Mouse (Mus musculus) liver, embryonic 13.5 days (tissue): ENCODE data around the gene Fsd2. TPM values are rescaled to one million over a fixed set of nuclear protein-coding genes. Genes with fewer than 3 reads are reported as not detected.

Experiments used
- ATAC-seq: fragments of 200-750 bp; cut with Nextera tagmentation; 2 replicates; pipeline ENCODE4 v1.8.0; 2017; ENCODE audit warnings: low read depth, mild to moderate bottlenecking, moderate number of reproducible peaks, moderate library complexity
- DNase-seq: peaks from one replicate; pipeline ENCODE4 v3.0.0; 2022
- H3K27ac ChIP-seq: fragments of 300-500 bp; sonication (generic); 2 replicates; pipeline ENCODE4 v1.5.1; 2015; ENCODE audit warnings: moderate library complexity, mild to moderate bottlenecking, inconsistent platforms
- H3K27me3 ChIP-seq: fragments of 300-500 bp; sonication (generic); 2 replicates; pipeline ENCODE4 v1.6.1; 2015; ENCODE audit warnings: mild to moderate bottlenecking, inconsistent platforms
- H3K36me3 ChIP-seq: fragments of 300-500 bp; sonication (generic); 2 replicates; pipeline ENCODE4 v1.6.1; 2015; ENCODE audit warnings: mild to moderate bottlenecking, inconsistent platforms
- H3K4me1 ChIP-seq: fragments of 300-500 bp; sonication (generic); replicated peaks from 2 replicates; pipeline ENCODE4 v1.6.1; 2015; ENCODE audit warnings: inconsistent platforms
- H3K4me2 ChIP-seq: fragments of 300-500 bp; sonication (generic); 2 replicates; pipeline ENCODE4 v1.6.1; 2015; ENCODE audit warnings: inconsistent platforms, mild to moderate bottlenecking, moderate library complexity
- H3K4me3 ChIP-seq: fragments of 300-500 bp; sonication (generic); replicated peaks from 2 replicates; pipeline ENCODE4 v1.5.1; 2015; ENCODE audit warnings: mild to moderate bottlenecking, inconsistent platforms
- H3K9ac ChIP-seq: fragments of 300-500 bp; sonication (generic); 2 replicates; pipeline ENCODE4 v1.6.1; 2015; ENCODE audit warnings: mild to moderate bottlenecking, inconsistent platforms
- H3K9me3 ChIP-seq: fragments of 300-500 bp; sonication (generic); replicated peaks from 2 replicates; pipeline ENCODE4 v1.6.1; 2016; ENCODE audit warnings: inconsistent platforms
- WGBS: fragments of 180-500 bp; shearing (Covaris S2); methylation state at CpG from one replicate; pipeline ENCODE4 v1.1.7; 2015; ENCODE audit not compliant: insufficient replicate concordance; 5-methylcytosine and 5-hydroxymethylcytosine counted together
- microRNA counts: library from miRNA; unstranded; fragments of <30 nt; microRNA quantifications from one replicate; lab custom pipeline; 2016
- polyA plus RNA-seq: library from polyadenylated mRNA; unstranded; fragments of >200 nt; fragmentation: Nextera tagmentation; extraction: Ambion mirVana; gene quantifications from 2 replicates; pipeline ENCODE4 v1.2.1, GENCODE M21; 2015

The Fsd2 gene
- polyA plus RNA-seq, 1 experiment from 2014 or later = 0.06 TPM

DNA sequence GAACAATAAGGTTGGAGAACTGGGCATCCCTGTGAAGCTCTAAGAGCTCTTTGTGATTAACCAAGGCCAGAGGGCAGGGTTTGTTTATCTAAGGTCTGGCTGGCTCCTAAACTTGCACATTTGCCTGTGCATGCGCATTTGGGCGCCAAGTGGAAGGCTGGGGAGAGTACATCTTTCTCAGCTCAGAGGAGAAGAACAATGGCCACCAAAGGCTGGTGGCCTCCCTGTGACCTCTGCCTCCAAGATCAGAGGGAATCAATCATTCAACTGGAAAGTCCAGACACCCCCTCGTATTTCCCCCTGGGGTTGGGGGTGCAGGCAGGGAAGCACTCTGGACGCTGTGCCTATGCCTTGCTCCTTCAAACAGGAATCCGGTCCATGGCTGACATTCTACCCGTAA is 69.6 kb downstream of the Fsd2 start:
- H3K4me1 ChIP-seq = peaks cover 2% of the 10 kb centered on the region; the same call in 1 of the 2 replicates
- H3K9me3 ChIP-seq = no peaks in the 10 kb centered on the region
- H3K4me3 ChIP-seq = no peak overlapping the region
- 42% methylated on average over 6 of the region's 6 CpGs for WGBS
- peaks cover 42% of the 10 kb centered on the region for H3K27me3 ChIP-seq
- DNase-seq = no peak
- no peak overlapping the region for H3K9ac ChIP-seq
- no peaks in the 10 kb centered on the region for H3K36me3 ChIP-seq
- no peak overlapping the region for H3K4me2 ChIP-seq
- no peak overlapping the region for H3K27ac ChIP-seq
- ATAC-seq = no peak

DNA sequence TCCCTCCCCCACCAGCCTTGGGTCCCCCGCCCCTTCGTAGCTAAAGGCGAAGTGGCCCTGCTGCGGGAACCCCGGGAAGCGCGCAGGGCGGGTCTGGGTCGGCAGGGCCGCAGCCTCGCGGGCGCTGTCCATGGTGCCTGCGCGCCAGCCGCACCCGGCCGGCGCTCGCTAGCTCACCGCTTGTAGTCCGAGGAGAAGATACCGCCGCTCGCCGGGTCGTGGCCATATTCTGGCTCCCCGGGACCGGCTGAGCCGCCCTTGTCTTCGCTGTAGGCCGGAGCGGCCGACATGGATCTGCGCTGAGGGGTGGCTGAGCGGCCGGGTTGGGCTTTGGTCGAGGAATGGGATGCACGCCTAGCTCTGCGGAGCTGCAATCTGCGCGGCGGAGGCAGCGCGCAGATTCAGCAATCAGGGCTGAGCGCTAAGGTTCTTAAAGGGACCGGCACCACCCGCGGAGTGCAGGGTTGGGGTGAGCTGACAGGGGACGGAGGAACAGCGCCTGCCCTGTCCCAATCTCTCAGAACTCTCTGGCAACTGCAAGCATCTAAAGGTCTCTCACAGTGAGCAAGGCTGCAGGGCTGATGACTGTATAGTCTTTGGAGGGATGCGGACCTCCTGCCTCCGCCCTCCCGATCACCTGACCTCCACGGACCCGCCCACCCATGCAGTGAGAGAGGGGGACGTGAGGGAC is 73.3 kb downstream of the Fsd2 start, which contains the start of gene Ap3b2:
Gene Ap3b2, minus strand, starts transcription at position 595 of the 691 bp plus-strand sequence.
- Histone ChIP-seq H3K27me3 (peaks cover 48% of the 10 kb centered on the region), H3K9ac (no peak within 1 kb of the TSS), H3K27ac (no peak within 1 kb of the TSS), H3K36me3 (no peaks in the 10 kb centered on the region), H3K4me2 (peak within 1 kb of the TSS; percentile 59), H3K4me3 (peak within 1 kb of the TSS; percentile 50), H3K9me3 (no peaks in the 10 kb centered on the region), H3K4me1 (peaks cover 2% of the 10 kb centered on the region; the same call in 1 of the 2 replicates)
- ATAC-seq (peak; percentile 50; the same call in 1 of the 2 replicates), DNase-seq (peak; percentile 22)
- under 1% methylated on average over 57 of the region's 57 CpGs for WGBS

GRCm38 (mm10) chr7:81492628-81493027 is 74.1 kb downstream of the Fsd2 start:
- no peak overlapping the region for H3K27ac ChIP-seq
- no peak overlapping the region for H3K4me3 ChIP-seq
- no peak for ATAC-seq
- H3K9ac ChIP-seq = no peak overlapping the region
- no peaks in the 10 kb centered on the region for H3K9me3 ChIP-seq
- H3K36me3 ChIP-seq = no peaks in the 10 kb centered on the region
- 51% methylated on average over 9 of the region's 9 CpGs for WGBS
- H3K4me1 ChIP-seq = peaks cover 2% of the 10 kb centered on the region; the same call in 1 of the 2 replicates
- H3K4me2 ChIP-seq = no peak overlapping the region
- H3K27me3 ChIP-seq = peaks cover 48% of the 10 kb centered on the region
- DNase-seq = no peak

- Histone ChIP-seq H3K36me3 (no peaks in the 10 kb centered on the region), H3K4me2 (no peak overlapping the region), H3K27me3 (peaks cover 34% of the 10 kb centered on the region), H3K4me3 (no peak overlapping the region), H3K27ac (no peak overlapping the region), H3K4me1 (0 out of 2 replicates have a peak, but pooled peaks cover 2% of the 10 kb centered on the region), H3K9ac (no peak overlapping the region), H3K9me3 (no peaks in the 10 kb centered on the region)
- 14% methylated on average over 9 of the region's 9 CpGs for WGBS
- ATAC-seq (no peak), DNase-seq (no peak)
Measured at GRCm38 (mm10) chr7:81489649-81490048, 77.1 kb downstream of the Fsd2 start.

MicroRNA genes within 50 kb of the gene (microRNA counts, 519-probe panel; counts per million panel counts)
- microRNA mmu-miR-1839-3p (lab: Ali Mortazavi, UCI) (114 counts per million), microRNA mmu-miR-1839-5p (lab: Ali Mortazavi, UCI) (3,861 counts per million, percentile 29 among the panel's probes with 10 or more counts)

Other genes starting within 250 kb of the Fsd2 start
- 979 and 995 TPM in 2 replicates for gene Rps17, start 221.7 kb downstream of the Fsd2 start, polyA plus RNA-seq
- 0.15 and 0.20 TPM in 2 replicates for gene Cpeb1, start 111.5 kb downstream of the Fsd2 start, polyA plus RNA-seq
- 0.21 and 0.24 TPM in 2 replicates for gene Ap3b2, start 73.0 kb downstream of the Fsd2 start, polyA plus RNA-seq
- not detected in 2 replicates for gene BC048679, start 68.7 kb downstream of the Fsd2 start, polyA plus RNA-seq
- 4.0 and 4.5 TPM in 2 replicates for gene Whamm, start 4.3 kb upstream of the Fsd2 start, polyA plus RNA-seq
- gene Homer2, start 140.6 kb upstream of the Fsd2 start, polyA plus RNA-seq = 5.7 and 6.3 TPM in 2 replicates
- 68.9 and 84.2 TPM in 2 replicates for gene Ramac, start 196.0 kb upstream of the Fsd2 start, polyA plus RNA-seq
- 30.0 and 30.2 TPM in 2 replicates for gene 3110040N11Rik, start 222.5 kb upstream of the Fsd2 start, polyA plus RNA-seq